Mouse (Mus musculus) urinary bladder, adult 18-20 months (tissue): ENCODE measurements around the gene Emsy.

ENCODE experiments used
- DNase-seq, 2 experiments: peaks; one replicate each; pipeline ENCODE4 v3.0.0; 2022; ENCODE audit warnings: low spot score in 2 of 2, mixed read lengths in 2 of 2

Gene Emsy

DNA sequence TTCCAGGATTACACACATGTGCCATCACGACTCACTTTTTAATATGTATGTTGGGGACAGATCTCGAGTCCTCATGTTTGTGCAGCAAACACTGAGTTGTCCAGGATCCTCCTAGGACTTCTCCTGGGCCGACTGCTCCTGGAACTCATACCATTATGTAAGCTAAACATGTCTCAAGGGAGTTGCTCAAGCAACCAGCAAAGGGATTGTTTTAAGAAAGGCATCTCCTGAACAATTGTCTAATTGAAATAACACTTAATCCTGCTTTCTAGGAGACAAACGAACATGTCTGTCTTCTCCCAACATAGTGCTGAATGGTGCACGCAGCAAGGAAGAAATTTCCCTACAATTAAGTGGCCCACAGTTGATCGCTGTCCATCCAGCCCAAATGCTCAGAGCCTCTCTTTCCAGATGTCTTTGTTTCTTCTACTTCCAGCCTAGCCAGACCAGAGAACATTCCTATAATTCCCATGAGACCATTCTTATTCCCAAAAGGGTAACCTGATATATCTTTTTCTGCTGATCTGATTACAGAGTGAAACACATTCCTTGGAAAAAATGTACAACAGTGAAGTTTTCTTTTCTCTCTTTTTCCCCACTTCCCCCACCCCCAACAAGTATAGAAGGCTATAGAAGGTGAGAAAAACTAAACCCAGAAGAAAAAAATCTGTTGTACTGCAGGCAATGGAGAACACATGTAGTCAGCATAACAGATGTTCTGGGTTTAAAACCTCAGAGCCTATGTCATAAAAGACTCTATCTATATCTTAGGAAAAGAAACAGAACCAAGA, 11.6 kb upstream of the Emsy start:
- no peak for DNase-seq

DNA sequence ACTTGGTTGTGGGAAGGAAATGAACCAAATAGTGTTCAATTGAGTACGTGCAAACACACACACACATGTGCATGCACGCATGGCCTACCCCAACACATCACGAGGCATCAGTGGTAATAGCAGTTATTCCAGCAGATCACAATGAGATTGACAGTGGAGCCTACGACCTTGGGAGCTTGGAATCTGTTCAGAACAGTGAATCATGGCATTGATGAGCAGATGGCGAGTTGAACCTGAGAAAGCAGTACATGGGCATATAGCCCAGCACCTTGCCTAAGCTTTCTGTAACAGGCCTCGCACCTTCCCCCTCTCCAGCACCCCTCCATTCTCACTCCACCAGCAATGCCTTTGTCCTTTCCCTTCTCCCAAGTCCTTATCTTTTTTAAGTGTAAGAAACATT, 9.1 kb upstream of the Emsy start:
- no peak for DNase-seq

DNA sequence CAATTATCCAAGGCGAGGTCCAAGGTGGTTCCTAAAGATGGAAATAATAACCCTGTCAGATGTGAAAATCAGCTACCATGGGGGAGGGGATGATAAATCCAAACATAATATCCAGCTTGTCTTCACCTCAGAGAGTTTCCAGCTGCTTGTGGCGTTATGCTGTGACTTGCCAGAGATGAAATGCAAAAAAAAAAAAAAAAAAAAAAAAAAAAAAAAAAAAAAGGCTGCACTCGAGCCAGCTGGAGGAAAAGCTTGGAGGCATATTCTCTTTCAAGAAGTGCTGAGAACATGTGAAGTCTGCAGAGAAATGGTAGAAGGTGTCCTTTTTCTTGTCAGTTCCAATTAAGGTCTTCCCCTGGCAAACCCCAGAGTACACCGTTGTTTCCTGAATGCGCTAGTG, 8.6 kb upstream of the Emsy start:
- no peak for DNase-seq

DNA sequence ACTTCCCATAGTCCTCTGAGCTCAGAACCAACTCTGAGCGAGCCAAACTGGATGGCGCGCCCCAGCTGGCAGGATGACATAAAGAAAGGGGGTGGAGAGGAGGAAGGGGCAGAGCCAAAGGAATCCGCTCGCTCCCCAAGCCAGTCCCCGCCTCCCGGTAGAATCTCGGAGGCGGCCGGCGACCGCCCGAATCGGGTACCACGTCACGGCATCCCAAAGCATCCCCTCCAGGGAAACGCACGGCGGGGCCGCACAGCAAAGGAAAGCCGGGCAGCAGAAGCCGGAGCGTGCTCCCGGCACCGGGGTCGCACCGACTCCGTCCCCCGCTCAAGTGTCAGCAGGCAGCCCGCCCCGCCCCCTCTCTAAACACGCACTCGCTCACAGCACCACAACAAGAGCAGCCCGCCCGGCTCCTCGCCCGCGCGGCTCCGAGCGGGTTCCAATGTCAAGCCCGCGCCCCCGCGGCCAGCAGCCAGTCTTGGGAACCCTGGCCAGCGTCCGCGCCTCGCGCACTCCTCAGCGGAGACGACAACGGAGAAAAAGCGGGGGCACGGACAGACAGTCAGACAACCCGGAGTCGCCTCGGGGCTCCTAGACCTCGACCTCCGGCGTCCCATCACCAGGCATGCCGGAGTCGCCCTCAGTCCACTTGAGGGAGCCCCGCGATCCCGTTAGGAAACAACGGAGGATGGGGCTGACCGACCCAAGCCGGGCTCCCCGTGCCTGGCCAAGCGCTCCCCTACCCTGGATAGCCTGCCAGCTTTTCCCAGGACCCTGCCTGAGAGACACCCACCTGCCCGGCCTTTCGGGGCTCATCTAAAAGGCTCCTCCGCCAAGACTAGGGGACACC, 677 bp downstream of the Emsy start:
- DNase-seq: peak; percentile 75 to 86

DNA sequence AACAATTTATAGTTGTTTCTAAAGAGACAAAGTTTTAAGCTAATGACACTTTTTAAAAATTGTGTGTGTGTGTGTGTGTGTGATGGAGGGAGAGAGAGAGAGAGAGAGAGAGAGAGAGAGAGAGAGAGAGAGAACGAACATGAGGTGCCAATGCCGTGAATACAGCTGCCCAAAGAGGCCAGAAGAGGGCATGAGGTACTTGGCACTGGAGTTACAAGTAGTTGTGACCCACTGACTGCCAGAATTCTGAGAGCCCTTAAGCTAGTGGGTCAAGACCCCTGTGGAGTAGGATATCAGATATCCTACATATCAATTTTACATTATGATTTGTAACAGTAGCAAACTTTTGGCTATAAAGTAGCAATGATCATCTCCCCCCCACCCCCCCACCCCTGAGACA, 4.9 kb downstream of the Emsy start:
- DNase-seq: no peak

DNA sequence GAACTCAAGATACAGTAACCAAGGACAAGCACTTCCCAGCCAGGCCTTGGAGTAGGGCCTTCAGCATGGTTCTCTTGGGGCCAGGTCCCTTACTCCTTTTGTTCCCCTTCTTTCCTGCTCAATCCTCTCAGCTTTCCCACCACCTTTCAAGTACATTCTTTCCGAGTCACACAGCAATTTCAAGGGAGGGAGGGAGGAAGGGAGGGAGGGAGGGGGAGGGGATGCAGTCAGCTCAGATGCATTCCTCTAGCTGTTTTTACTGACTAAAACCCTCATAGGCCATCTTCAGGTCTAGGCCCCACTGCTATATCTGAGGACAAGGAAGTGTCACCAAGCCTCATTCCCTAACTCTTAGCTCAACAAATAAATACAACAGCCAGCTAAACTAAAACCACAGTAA, 12.3 kb downstream of the Emsy start:
- no peak for DNase-seq

DNA sequence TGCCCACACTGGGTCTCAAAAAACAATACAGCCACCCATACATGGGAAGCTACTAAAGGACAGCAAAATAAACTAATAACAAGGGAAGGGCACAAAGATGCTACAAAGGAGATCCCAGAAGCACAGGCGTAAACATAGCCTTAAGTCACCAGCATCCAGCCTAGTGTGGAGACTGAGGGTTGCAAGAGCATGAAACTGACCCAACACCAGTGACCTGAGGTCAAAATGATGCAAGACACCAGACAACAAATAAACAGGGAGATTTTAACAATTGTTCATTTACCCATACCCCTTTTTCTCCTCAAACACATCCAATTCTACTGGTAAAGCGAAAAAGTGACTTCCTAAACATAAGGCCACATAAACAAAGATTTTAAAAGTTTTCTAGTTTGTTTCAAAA, 20.0 kb downstream of the Emsy start:
- DNase-seq: no peak

DNA sequence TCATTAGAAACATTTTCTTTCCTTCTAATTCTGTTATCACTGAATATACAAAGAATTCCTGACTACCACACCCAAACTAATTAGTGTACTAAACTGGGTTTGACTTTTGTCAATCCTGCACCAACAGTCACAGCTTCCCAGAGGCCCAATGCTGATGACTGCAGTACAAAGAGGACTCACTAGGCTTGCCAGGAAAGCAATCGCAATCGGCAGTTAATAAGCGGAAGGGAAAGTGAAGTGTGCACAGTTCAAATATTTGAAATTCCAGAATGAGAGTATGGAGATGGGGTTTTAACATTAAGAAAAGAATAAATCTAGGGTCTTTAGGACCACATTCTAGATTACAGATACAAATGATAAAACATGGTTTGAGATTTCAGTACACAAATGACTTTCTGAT, 23.6 kb downstream of the Emsy start:
- DNase-seq: no peak

DNA sequence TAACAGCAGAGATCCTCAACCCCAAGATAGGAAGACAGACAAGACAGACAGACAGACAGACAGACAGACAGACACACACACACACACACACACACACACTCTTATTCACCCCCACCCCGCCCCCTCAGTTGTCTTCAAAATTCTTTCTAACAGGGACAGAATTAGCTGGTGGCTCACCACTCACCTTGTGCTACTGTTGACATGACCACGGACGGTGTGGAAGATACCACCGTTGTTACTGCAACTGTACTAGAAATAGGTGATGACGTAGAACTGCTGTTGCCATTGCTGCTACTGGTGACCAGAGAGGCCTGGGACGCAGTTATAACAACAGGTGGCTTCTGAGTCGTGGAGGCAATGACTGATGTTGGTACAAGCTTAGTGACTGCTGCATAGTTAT, 26.6 kb downstream of the Emsy start:
- no peak for DNase-seq

DNA sequence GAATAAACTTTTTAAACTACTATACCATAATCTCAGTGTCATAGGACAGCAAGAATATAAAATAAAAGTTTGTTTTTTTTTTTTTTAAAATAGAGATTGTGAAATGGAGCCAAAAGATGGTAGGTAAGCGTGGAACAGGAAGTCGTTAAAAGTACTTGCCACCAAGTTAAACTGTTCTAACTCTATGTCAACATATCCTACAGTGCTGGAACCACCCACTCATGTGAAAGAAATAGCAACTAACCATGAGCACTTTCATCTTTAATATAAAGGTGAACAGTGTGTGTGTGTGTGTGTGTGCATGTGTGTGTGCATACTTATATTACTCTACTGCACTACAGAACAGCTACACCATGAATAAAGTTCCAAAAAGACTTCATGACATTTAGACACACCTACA, 38.8 kb downstream of the Emsy start:
- no peak for DNase-seq

DNA sequence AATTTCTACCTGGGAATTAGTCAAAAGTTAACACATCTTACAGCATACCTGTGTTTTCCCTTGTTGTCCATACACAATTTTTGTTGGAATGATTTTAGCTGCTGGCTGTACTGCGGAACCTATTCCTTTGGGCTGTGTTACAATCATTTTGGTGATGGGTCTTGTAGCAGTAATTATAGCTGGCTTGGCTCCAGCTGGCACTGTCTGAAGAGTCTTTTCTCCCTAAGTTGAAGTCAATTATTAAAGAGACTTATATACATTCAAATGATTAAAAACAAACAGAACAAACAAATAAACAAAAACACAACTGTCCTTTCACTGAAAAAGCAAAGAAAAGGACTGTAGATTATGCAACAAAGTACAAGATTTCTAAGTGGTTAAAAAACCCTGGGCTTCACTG, 43.6 kb downstream of the Emsy start:
- no peak for DNase-seq

DNA sequence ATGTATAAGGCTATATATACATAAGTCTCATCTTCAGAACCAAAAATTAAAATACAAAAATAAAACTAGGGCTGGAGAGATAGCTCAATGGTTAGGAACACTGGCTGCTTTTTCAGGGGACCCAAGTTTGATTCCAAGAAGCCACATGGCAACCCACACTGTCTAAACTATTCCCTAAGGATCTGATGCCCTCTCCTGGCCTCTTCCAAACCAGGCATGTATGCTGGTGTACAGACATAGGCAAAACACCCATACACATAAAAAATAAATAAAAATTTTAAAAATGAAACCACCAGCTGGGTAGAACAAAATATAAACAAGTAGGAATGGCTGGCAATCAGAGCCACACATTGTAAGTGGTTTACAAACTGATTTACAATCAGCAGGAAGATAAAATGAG, 48.1 kb downstream of the Emsy start:
- no peak for DNase-seq

DNA sequence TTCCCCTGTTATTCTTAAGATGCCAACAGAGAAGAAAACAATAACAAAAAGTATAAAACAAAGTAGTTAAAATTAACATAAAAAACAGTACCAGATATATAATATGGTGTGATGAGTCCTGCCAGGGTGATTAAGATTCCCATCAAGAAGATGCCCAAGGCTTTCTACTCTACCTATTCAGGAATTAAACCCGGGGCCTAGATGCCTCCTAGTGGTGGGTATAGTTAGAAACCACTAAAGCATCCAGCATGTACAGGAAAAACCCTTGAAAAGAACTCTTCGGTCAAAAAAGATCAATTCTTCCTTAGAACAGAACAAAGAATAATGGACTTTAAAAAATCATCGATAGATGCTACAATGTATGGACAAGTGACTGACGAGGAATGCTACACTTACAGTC, 49.4 kb downstream of the Emsy start:
- DNase-seq: no peak

DNA sequence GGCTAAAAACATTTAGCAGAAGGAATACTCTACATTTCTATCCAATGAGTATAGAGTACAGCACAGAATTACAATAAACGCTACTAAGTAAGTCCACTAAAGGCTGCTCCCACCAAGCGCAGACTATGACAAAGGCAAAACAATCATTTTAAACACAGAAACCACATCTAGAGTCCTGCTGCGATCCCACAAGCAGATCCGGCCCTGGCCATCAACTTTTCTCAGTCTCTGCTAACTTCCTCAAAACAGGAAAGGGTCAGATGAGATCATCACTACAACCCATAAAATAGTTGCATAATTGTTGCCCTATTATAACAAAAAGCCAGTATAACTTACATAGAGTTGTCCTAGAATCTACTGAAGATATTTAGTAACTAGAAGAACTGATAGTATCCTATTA, 54.9 kb downstream of the Emsy start:
- no peak for DNase-seq

DNA sequence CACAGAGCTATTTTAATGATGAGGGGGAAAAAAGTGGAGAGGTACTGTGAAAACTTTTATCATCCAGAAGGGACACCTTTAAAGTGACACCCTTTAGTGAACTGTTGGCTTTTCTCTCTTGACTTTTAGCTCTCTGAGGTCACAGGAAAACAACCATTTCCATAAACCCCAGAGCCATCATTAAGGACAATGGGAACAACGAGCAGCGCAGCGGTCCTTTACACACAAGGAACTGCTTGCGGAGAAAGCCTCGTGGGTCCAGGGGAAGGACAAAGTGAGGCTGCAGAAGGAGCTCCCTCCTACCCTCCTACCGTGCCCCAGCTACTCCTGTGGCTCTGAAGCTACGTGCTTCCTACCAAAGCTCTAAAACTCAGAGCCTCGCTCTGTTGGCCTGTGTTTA, 59.2 kb downstream of the Emsy start:
- DNase-seq: no peak

DNA sequence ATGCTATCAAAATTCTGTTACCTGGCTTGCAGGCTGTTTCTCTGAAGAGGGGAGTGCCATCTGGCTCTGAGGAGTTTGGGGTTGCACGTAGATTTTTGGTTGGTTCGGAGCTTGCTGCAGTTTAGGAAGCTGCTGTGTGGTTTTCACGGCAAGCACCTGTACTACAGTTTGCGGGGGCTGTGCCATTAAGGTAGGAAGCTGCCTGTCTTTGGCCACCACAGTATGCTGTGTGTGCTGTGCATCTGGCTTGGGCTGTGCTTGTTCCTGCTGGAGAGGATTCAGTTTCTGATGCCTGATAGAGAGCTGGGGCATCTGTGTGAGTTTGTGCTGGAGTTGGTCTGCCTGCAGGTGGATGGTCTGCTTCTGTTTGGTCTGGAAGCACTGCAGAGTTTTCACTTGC, 61.9 kb downstream of the Emsy start:
- no peak for DNase-seq

DNA sequence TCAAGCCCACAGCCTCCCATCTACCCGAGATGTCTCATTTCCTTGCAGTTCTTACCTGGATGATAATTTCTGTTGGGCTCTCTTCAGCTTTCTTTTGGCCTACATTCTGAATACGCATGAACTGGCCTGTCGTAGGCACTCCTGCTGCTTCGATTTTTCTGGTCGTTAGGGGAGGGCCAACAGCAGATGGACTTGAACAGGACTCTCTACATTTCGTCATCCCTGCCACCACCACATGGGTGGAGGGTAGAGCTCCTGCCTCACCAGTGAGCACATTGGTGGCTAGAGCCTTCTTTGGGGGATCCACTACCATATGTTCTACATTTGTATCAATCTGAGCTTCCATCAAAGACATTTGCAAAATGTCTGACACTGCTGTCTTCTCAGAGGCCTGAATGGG, 63.3 kb downstream of the Emsy start:
- no peak for DNase-seq

DNA sequence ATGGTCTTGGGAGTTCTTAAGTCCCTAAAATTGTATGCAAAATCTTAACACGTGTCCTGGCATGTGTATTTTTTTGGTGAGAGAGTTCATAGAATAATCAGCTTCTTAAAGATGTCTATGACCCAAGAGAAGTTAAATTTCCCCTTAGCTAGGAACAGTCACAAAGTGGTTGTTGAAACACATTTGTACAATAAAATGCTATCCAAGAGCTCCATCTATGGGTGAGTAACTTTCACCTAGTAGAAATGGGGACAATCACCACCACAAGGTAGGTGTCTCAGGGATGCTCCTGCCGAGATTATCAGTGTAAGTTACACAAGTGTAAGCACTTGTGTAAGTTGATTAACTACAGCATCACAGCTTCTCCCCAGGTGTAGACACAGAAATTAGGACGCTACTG, 67.6 kb downstream of the Emsy start:
- no peak for DNase-seq

DNA sequence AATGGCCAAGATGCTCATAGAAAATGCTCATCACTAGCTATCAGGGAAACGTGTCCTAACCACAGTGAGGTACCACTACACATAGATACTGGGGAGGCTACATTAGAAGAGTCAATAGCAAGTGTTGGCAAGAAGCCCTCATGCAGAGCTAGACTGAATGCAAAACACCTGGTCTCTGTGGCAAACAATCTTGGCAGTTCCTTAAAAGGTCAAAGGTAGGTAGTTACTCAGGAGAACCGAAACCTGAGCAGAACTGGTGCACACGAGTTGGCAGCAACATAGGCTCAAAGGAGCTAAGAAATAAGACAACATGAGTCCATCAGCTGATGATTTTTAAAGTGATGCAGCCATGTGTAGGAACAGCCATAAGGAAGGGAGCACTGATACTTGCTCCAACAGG, 70.3 kb downstream of the Emsy start:
- DNase-seq: no peak

DNA sequence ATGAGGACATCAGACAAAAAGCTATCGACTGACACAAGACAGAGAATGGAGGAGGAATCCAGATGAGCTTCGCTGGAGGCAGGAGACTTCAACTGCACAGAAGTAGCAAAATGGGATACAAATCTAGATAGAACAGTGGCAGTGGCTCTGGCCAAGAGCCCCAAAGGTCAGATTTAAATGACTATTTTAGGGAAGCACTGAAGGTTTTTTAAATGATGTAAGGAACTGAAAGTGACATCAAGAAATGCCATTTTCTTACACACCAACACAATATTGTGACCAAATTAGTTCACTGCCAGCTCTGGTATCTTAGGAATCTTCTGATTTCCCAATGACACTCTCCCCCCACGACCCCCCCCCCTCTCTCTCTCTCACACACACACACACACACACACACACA, 72.0 kb downstream of the Emsy start:
- no peak for DNase-seq

DNA sequence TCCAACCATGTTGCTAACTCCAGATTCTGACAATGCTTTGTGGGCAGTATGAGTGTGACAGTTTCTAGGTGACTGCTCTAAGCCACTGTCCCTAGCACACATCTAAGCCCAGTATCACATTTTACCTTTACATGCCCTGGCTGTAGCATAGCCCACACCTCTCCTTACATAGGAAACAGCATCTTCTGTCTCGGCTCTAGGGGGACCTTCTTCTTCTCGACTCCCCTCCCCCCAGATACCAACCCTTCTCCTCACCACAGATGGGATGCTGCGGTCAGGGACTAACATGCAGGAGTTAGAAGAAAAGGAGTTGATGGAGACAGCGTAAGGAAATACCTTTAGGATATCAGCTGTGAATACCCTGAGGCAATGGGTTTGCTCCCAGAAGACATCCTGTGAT, 75.3 kb downstream of the Emsy start:
- no peak for DNase-seq

DNA sequence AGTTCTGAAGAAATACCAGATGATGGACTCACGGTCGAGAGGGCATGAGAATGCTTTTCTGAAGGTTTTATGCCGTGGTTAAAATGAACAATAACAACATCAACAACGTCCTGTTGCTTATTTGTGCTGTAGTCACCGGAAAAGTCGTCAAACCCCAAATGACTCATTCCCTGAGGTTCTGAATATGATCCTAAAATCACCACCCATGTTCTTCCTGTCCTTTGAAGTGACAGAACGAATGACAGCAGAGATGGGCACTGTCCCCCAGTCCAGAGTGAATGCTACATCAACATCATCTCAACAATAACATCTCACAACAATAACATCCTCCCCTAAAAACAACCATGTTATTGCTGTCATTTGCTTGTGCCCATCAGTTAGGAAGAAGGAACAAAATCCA, 76.1 kb downstream of the Emsy start:
- DNase-seq: no peak

DNA sequence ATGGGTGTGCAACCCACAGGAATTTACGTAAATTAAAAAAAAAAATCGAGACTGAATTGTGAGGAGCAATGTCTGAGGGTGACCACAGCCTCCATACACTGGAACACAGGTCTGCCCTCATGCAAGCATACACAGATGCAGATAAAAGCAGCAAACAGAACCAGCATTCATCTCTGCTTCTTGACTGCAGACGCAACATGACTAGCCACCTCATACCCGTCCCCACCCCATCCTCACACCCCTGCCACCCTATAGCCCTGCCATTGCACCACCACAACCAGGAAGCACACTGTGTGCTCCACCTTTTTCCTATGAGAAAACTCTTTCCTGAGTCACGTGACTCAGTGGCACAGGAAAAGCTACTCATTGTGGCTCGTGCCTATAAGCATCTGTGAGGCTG, 76.9 kb downstream of the Emsy start:
- no peak for DNase-seq
